Mouse (Mus musculus) frontal cortex, postnatal 10 days (tissue): Measurements from ENCODE around the gene Irf2bp1.
A peak's percentile ranks its signal among the peaks of the same experiment; 100 is the strongest.

Experiments used
- DNase-seq, 2 experiments: peaks; one replicate each; pipeline ENCODE4 v3.0.0; 2022; ENCODE audit warnings: low spot score in 2 of 2, mixed read lengths in 1 of 2

Gene Irf2bp1

DNA sequence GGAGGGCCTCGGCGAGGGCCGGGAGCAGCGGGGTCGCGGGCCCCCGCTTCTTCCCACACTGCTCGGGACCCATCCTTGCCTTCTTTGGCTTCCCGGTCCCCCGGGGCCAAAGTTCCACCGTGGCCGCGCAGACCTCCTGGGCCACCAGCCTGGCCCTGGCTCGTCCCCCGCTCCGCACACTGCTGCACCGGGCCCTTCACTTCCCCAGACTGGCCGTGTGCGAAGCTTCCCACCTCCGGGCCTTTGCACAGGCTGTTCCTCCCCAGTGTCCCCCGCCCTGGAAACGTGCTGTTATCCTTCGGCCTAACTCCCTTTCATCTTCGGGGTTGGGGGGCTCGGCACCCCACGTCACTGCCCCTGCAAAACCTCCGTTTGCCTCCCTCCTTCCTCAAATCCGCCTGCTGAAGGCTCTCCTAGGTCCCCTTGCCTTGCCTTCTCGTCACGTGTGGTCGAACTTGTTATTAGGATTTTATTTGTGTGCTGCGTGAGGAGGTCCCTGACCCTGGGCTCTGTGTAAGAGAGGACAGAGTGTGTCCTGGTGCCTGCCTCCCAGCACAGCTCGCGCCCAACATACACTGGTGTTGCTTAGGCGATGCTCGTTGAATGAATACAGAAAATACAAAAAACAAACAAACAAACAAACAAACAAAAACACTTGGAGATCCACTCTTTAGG, 20.9 kb downstream of the Irf2bp1 start:
- no peak for DNase-seq

GRCm38 (mm10) chr7:19028067-19028466, 24.2 kb downstream of the Irf2bp1 start:
- no peak for DNase-seq

DNA sequence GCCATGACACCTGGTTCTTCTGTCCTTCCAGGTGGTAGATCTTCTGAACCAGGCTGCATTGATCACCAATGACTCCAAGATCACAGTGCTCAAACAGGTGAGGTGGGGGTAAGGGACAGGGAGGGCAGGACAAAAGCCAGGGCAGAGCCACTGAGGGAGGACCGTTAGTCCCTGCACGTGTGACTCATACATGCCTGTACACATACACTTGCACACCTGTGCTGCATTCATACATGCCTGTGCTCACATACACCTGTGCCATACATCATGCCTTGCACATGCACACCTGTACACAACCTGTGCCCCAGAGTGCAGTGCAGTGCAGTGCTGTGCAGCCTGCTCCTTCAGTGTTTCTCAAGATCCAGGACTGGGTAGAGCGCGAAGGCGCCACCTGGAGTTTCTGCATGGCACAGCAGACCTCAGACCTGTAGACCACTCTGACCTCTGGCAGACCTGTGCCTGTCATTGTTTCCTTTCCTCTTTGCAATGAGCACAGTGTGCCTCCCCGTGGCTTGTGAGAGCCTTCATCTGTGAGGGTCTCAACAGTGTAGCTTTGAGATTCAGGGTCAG, 25.3 kb downstream of the Irf2bp1 start:
- no peak for DNase-seq

GRCm38 (mm10) chr7:19031641-19032040, 27.8 kb downstream of the Irf2bp1 start:
- no peak for DNase-seq

GRCm38 (mm10) chr7:19044616-19045015, 40.8 kb downstream of the Irf2bp1 start:
- DNase-seq = no peak

- DNase-seq = no peak
Observed at GRCm38 (mm10) chr7:19046286-19047069, 42.6 kb downstream of the Irf2bp1 start.

GRCm38 (mm10) chr7:19048006-19048527, 44.2 kb downstream of the Irf2bp1 start:
- DNase-seq = no peak

- no peak for DNase-seq
Observed at GRCm38 (mm10) chr7:19049252-19049651, 45.4 kb downstream of the Irf2bp1 start.

DNA sequence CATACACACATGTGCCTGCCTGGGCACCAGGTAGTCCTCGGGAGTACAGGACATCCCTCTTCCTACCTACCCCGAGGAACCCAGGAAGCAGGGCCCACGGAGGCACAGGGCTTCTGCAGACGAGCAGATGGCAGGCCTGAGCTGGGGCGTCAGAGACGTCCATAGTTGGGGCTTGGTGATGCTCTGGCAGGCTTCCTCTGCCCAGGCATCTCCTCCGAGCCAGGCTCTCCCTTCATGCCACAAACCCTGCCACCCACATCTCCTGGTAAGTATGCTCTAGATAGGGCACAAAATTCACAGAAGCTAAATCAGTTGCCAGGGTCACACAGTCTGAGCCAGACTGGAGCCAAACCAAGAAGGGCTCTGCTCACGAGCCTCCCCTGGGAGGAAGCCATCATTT, 46.3 kb downstream of the Irf2bp1 start:
- no peak for DNase-seq

DNA sequence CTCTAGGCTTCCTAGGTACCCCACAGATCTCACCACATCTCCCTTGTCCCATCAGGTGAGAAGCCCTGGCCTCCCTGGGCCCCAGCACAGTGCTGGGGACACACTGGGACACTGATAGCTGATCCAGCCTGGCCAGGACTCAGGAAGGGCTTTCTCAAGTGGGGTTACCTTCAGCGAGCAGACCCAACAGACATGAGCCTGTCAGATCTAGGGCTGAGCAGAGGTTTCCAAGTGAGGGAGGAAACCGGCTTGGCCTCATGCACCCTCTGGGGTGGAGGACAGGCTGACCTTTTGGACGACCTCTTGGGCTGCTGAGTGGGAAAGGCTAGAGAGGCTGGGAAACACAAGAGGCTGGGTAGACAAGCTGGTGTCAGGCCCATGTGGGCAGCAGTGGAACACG, 47.3 kb downstream of the Irf2bp1 start:
- no peak for DNase-seq

DNA sequence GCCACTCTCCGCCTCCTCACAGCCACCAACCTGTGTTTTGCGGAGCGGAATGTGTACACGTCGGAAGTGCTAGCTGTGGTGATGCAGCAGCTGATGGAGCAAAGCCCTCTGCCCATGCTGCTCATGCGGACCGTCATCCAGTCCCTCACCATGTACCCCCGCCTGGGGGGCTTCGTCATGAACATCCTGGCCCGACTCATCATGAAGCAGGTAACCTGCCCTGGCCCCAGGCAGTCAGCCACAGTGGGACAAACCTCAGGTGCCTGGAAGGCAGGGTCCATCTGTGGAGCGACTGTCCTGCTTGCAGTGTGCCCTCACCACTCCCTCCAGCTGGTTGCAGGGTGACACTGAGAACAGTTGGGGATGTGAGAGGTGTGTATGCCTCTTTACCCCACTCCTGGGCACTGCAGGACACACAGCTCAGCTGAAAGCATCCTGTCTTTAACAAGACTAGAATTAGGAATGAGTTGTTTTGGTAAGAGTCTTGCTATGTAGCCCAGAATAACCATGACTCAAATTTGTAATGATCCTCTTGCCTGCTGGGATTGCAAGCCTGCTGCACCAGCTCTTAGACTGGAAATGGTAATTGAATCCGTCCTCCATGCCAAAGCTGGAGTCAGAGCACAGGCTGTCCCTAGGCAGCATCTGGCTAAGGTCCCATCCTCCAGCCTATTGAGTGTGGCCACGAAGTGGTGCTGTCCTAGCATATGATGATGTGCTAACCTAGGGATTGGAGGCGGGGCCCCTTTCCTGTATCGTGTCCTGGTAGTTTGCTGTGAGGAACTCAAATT, 48.7 kb downstream of the Irf2bp1 start:
- DNase-seq = no peak

- no peak for DNase-seq
Observed at GRCm38 (mm10) chr7:19053136-19053532, 49.3 kb downstream of the Irf2bp1 start.

GRCm38 (mm10) chr7:19054047-19054776, 50.4 kb downstream of the Irf2bp1 start, which contains the start of gene Rsph6a:
Gene Rsph6a (plus strand): TSS chr7:19054690.
- DNase-seq = peak; percentile 58 to 59

- DNase-seq = no peak
Observed at GRCm38 (mm10) chr7:19054777-19055076, 50.9 kb downstream of the Irf2bp1 start.

GRCm38 (mm10) chr7:19055108-19055507, 51.3 kb downstream of the Irf2bp1 start:
- no peak for DNase-seq
